Mouse (Mus musculus) heart, embryonic 13.5 days (tissue): ENCODE measurements at regions not wholly inside any gene's neighbourhood (a gene's known extent, or its start where the extent isn't known, plus 50 kb on each side); places are given as distances from the start of the nearest gene placed in this dataset.

Source experiments
- ATAC-seq: fragments of 200-750 bp; cut with Nextera tagmentation; 2 replicates; pipeline ENCODE4 v1.8.0; 2017; ENCODE audit warnings: moderate TSS enrichment; ENCODE audit not compliant: insufficient number of reproducible peaks, low FRiP score, low TSS enrichment; ENCODE audit errors: extremely low read depth
- H3K27ac ChIP-seq: fragments of 300-500 bp; sonication (generic); replicated peaks from 2 replicates; pipeline ENCODE4 v1.5.1; 2015; ENCODE audit warnings: moderate library complexity, mild to moderate bottlenecking, inconsistent platforms
- H3K27me3 ChIP-seq: fragments of 300-500 bp; sonication (generic); replicated peaks from 2 replicates; pipeline ENCODE4 v1.6.1; 2015; ENCODE audit warnings: mild to moderate bottlenecking, inconsistent platforms
- H3K36me3 ChIP-seq: fragments of 300-500 bp; sonication (generic); 2 replicates; pipeline ENCODE4 v1.6.1; 2015; ENCODE audit warnings: mild to moderate bottlenecking, inconsistent platforms
- H3K4me1 ChIP-seq: fragments of 300-500 bp; sonication (generic); 2 replicates; pipeline ENCODE4 v1.6.1; 2015; ENCODE audit warnings: inconsistent platforms
- H3K4me2 ChIP-seq: fragments of 300-500 bp; sonication (generic); 2 replicates; pipeline ENCODE4 v1.6.1; 2015; ENCODE audit warnings: inconsistent platforms, mild to moderate bottlenecking, moderate library complexity
- H3K4me3 ChIP-seq: fragments of 300-500 bp; sonication (generic); 2 replicates; pipeline ENCODE4 v1.5.1; 2015; ENCODE audit warnings: moderate library complexity, mild to moderate bottlenecking, inconsistent platforms
- H3K9ac ChIP-seq: fragments of 300-500 bp; sonication (generic); 2 replicates; pipeline ENCODE4 v1.6.1; 2015; ENCODE audit warnings: inconsistent platforms, mild to moderate bottlenecking, moderate library complexity
- H3K9me3 ChIP-seq: fragments of 300-500 bp; sonication (generic); 2 replicates; pipeline ENCODE4 v1.6.1; 2016; ENCODE audit warnings: inconsistent platforms
- WGBS: fragments of 180-500 bp; shearing (Covaris S2); methylation state at CpG from one replicate; pipeline ENCODE4 v1.1.7; 2015; ENCODE audit warnings: mixed read lengths; 5-methylcytosine and 5-hydroxymethylcytosine counted together

- no peak for ATAC-seq
- no peaks in the 10 kb centered on the region for H3K9me3 ChIP-seq
- 67% methylated on average over 3 of the region's 3 CpGs for WGBS
- no peak overlapping the region for H3K9ac ChIP-seq
- no peak overlapping the region for H3K4me2 ChIP-seq
- H3K4me1 ChIP-seq, result 0 out of 2 replicates have a peak, but pooled peaks cover 3% of the 10 kb centered on the region
- peaks cover 49% of the 10 kb centered on the region for H3K27me3 ChIP-seq
- H3K36me3 ChIP-seq, result no peaks in the 10 kb centered on the region
- no peak overlapping the region for H3K27ac ChIP-seq
- no peak overlapping the region for H3K4me3 ChIP-seq
These were observed 57.5 kb downstream of the Tmem174 start for GRCm38 (mm10) chr13:98579731-98580130.

- no peak overlapping the region for H3K9ac ChIP-seq
- no peaks in the 10 kb centered on the region for H3K9me3 ChIP-seq
- H3K4me1 ChIP-seq, result peaks cover 4% of the 10 kb centered on the region
- no peak for ATAC-seq
- H3K4me2 ChIP-seq, result no peak overlapping the region
- H3K27ac ChIP-seq, result no peak overlapping the region
- H3K36me3 ChIP-seq, result no peaks in the 10 kb centered on the region
- H3K27me3 ChIP-seq, result peaks cover 48% of the 10 kb centered on the region
- no peak overlapping the region for H3K4me3 ChIP-seq
- WGBS, result 61% methylated on average over 11 of the region's 11 CpGs
These were observed 58.7 kb downstream of the Tmem174 start for GRCm38 (mm10) chr13:98578426-98579066.

GRCm38 (mm10) chr13:98576061-98576460 is 61.1 kb downstream of the Tmem174 start:
- Histone ChIP-seq H3K4me1 (peaks cover 20% of the 10 kb centered on the region), H3K4me2 (no peak overlapping the region), H3K27me3 (peaks cover 63% of the 10 kb centered on the region), H3K27ac (no peak overlapping the region), H3K36me3 (no peaks in the 10 kb centered on the region), H3K4me3 (no peak overlapping the region), H3K9me3 (no peaks in the 10 kb centered on the region), H3K9ac (no peak overlapping the region)
- WGBS, result 72% methylated on average over 3 of the region's 3 CpGs
- no peak for ATAC-seq

GRCm38 (mm10) chr13:98574057-98574323 is 63.2 kb downstream of the Tmem174 start:
- ATAC-seq, result no peak
- Histone ChIP-seq H3K4me2 (no peak overlapping the region), H3K4me1 (peaks cover 20% of the 10 kb centered on the region), H3K9me3 (no peaks in the 10 kb centered on the region), H3K4me3 (no peak overlapping the region), H3K36me3 (no peaks in the 10 kb centered on the region), H3K9ac (no peak overlapping the region), H3K27ac (no peak overlapping the region), H3K27me3 (peaks cover 74% of the 10 kb centered on the region)
- WGBS, result 51% methylated on average over 12 of the region's 12 CpGs

GRCm38 (mm10) chr13:98573261-98574056 is 63.8 kb downstream of the Tmem174 start:
- Histone ChIP-seq H3K9me3 (no peaks in the 10 kb centered on the region), H3K36me3 (no peaks in the 10 kb centered on the region), H3K27ac (no peak overlapping the region), H3K9ac (peak overlapping the region; percentile 74), H3K4me1 (peaks cover 20% of the 10 kb centered on the region), H3K4me2 (peak overlapping the region; percentile 83), H3K4me3 (peak overlapping the region; percentile 57), H3K27me3 (peaks cover 74% of the 10 kb centered on the region)
- WGBS, result 29% methylated on average over 39 of the region's 39 CpGs
- no peak for ATAC-seq

- no peaks in the 10 kb centered on the region for H3K36me3 ChIP-seq
- H3K4me3 ChIP-seq, result peak overlapping the region; percentile 57
- peaks cover 74% of the 10 kb centered on the region for H3K27me3 ChIP-seq
- no peak for ATAC-seq
- WGBS, result 2% methylated on average over 50 of the region's 50 CpGs
- H3K4me2 ChIP-seq, result peak overlapping the region; percentile 83
- no peak overlapping the region for H3K27ac ChIP-seq
- peak overlapping the region; percentile 74 for H3K9ac ChIP-seq
- peaks cover 17% of the 10 kb centered on the region for H3K4me1 ChIP-seq
- H3K9me3 ChIP-seq, result no peaks in the 10 kb centered on the region
These were observed 64.5 kb downstream of the Tmem174 start for GRCm38 (mm10) chr13:98572581-98573260.

GRCm38 (mm10) chr13:98572011-98572570 is 65.1 kb downstream of the Tmem174 start:
- Histone ChIP-seq H3K4me2 (peak overlapping the region; percentile 83), H3K9ac (peak overlapping the region; percentile 74), H3K36me3 (no peaks in the 10 kb centered on the region), H3K4me3 (peak overlapping the region; percentile 57), H3K9me3 (no peaks in the 10 kb centered on the region), H3K27me3 (peaks cover 74% of the 10 kb centered on the region), H3K27ac (no peak overlapping the region), H3K4me1 (peaks cover 17% of the 10 kb centered on the region)
- no peak for ATAC-seq
- 10% methylated on average over 10 of the region's 14 CpGs for WGBS

GRCm38 (mm10) chr13:98571051-98571450 is 66.2 kb downstream of the Tmem174 start:
- ATAC-seq, result no peak
- Histone ChIP-seq H3K27ac (no peak overlapping the region), H3K4me1 (peaks cover 17% of the 10 kb centered on the region), H3K9ac (no peak overlapping the region), H3K4me2 (no peak overlapping the region), H3K27me3 (peaks cover 70% of the 10 kb centered on the region), H3K4me3 (no peak overlapping the region), H3K9me3 (no peaks in the 10 kb centered on the region), H3K36me3 (no peaks in the 10 kb centered on the region)
- 34% methylated on average over 3 of the region's 3 CpGs for WGBS

GRCm38 (mm10) chr13:98555693-98556092 is 63.9 kb upstream of the Gm10320 start:
- no peaks in the 10 kb centered on the region; the same call in 1 of the 2 replicates for H3K4me1 ChIP-seq
- ATAC-seq, result no peak
- H3K9ac ChIP-seq, result no peak overlapping the region
- no peaks in the 10 kb centered on the region for H3K9me3 ChIP-seq
- no peak overlapping the region for H3K4me2 ChIP-seq
- no peak overlapping the region for H3K27ac ChIP-seq
- WGBS, result 65% methylated on average over 6 of the region's 6 CpGs
- no peak overlapping the region for H3K4me3 ChIP-seq
- peaks cover 8% of the 10 kb centered on the region; the same call in 1 of the 2 replicates for H3K27me3 ChIP-seq
- H3K36me3 ChIP-seq, result no peaks in the 10 kb centered on the region

GRCm38 (mm10) chr13:98551471-98552020 is 59.7 kb upstream of the Gm10320 start:
- WGBS, result 76% methylated on average over 13 of the region's 13 CpGs
- no peak for ATAC-seq

GRCm38 (mm10) chr13:98547223-98547622 is 55.4 kb upstream of the Gm10320 start:
- H3K9me3 ChIP-seq, result no peaks in the 10 kb centered on the region
- no peak for ATAC-seq
- WGBS, result 59% methylated on average over 5 of the region's 5 CpGs
- no peaks in the 10 kb centered on the region for H3K36me3 ChIP-seq
- no peak overlapping the region for H3K4me3 ChIP-seq
- no peak overlapping the region for H3K9ac ChIP-seq
- H3K4me2 ChIP-seq, result no peak overlapping the region
- H3K27ac ChIP-seq, result no peak overlapping the region
- peaks cover 3% of the 10 kb centered on the region; the same call in 1 of the 2 replicates for H3K4me1 ChIP-seq
- H3K27me3 ChIP-seq, result peaks cover 17% of the 10 kb centered on the region

More at GRCm38 (mm10) chr13:98551471-98552020, 59.7 kb upstream of the Gm10320 start:
- H3K36me3 ChIP-seq, result no peaks in the 10 kb centered on the region
- no peak overlapping the region for H3K4me2 ChIP-seq
- peaks cover 17% of the 10 kb centered on the region for H3K27me3 ChIP-seq
- H3K27ac ChIP-seq, result no peak overlapping the region
- no peak overlapping the region for H3K9ac ChIP-seq
- H3K4me1 ChIP-seq, result no peaks in the 10 kb centered on the region; the same call in 1 of the 2 replicates
- no peak overlapping the region for H3K4me3 ChIP-seq
- no peaks in the 10 kb centered on the region for H3K9me3 ChIP-seq
